Mouse (Mus musculus): ENCODE data around the gene Parp6.

DNA sequence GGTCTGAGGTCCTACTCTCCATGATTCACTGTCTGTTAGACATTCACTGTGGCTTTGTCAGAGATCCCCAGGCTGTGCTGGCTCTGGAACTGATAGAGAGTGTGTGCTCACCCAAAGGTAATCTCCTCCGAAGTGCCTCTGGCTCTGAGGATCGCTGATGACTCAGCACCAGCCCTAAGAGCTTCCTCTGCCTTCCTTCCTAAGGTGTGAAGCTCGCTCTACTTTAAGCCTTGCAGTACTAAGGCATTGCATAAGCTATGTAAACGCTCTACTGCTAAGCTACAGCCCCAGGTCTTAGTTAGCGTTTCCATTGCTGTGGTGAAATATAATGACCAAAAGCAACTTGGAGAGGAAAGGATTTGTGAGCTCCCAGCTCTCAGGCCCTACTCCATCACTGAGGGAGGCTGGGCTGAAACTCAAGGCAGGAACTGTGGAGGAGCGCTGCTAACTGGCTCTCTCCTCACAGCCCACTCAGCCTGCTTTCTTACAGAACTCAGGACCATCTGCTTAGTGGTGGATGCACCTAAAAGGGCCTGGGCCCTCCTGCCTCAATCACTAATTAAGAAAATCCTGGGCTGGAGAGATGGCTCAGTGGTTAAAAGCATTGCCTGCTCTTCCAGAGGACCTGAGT lies 70.4 kb downstream of the Parp6 start:
- no peak for TF ChIP-seq CTCF (IDR thresholded peaks at IDR 0.05; ENCODE audit: low read depth)
- no peak for TF ChIP-seq EP300 (optimal IDR thresholded peaks at IDR 0.05)
